Mouse (Mus musculus) C2C12 (cell line): ENCODE measurements around the gene Gm26661. TPM values are rescaled to one million over a fixed set of nuclear protein-coding genes. Genes with fewer than 3 reads are reported as not detected.

ENCODE experiments used
- H3K27me3 ChIP-seq: one replicate; pipeline ENCODE4 v1.6.1; 2011; ENCODE audit not compliant: control insufficient read depth, insufficient read depth, insufficient read length
- H3K36me3 ChIP-seq: one replicate; pipeline ENCODE4 v1.6.1; 2011; ENCODE audit not compliant: control insufficient read depth, insufficient read depth
- H3K4me3 ChIP-seq: one replicate; pipeline ENCODE4 v1.5.1; 2011; ENCODE audit warnings: mild to moderate bottlenecking, control low read depth; ENCODE audit not compliant: poor library complexity, insufficient read depth, severe bottlenecking
- H3K79me2 ChIP-seq: one replicate; pipeline ENCODE4 v1.6.1; 2011; ENCODE audit not compliant: control insufficient read depth, insufficient read depth
- H3K79me3 ChIP-seq: one replicate; pipeline ENCODE4 v1.6.1; 2011; ENCODE audit warnings: low read depth, control low read depth
- H3ac ChIP-seq: one replicate; pipeline ENCODE3; 2011; ENCODE audit warnings: low read depth; ENCODE audit not compliant: control insufficient read depth, insufficient read length
- CEBPB ChIP-seq: IDR thresholded peaks from one replicate; pipeline ENCODE4 v1.6.1; 2011; ENCODE audit warnings: low read depth, mild to moderate bottlenecking, control low read depth, moderate library complexity
- CTCF ChIP-seq: IDR thresholded peaks from one replicate; pipeline ENCODE4 v1.5.1; 2011; ENCODE audit not compliant: control insufficient read depth, insufficient read depth, insufficient read length
- FOSL1 ChIP-seq: IDR thresholded peaks from one replicate; pipeline ENCODE4 v1.8.0; 2011; ENCODE audit warnings: mild to moderate bottlenecking, low read length; ENCODE audit not compliant: poor library complexity, insufficient read depth, severe bottlenecking
- MAX ChIP-seq: IDR thresholded peaks from one replicate; pipeline ENCODE4 v1.6.1; 2011; ENCODE audit warnings: mild to moderate bottlenecking, control low read depth
- MYOD1 ChIP-seq: IDR thresholded peaks from one replicate; pipeline ENCODE4 v1.6.1; 2011; ENCODE audit warnings: low read depth; ENCODE audit not compliant: control insufficient read depth, insufficient read length
- MYOG ChIP-seq: IDR thresholded peaks from one replicate; pipeline ENCODE4 v1.6.1; 2011; ENCODE audit not compliant: control insufficient read depth, insufficient read length; ENCODE audit errors: extremely low read depth
- USF1 ChIP-seq: IDR thresholded peaks from one replicate; pipeline ENCODE4 v1.6.1; 2011; ENCODE audit warnings: low read depth, mild to moderate bottlenecking, control low read depth, moderate library complexity
- polyA plus RNA-seq: library from polyadenylated mRNA; unstranded; fragments of >200 nt; fragmentation: generic; extraction: Trizol; gene quantifications from one replicate; pipeline ENCODE4 v1.2.1, GENCODE M21; 2012; ENCODE audit warnings: missing spikeins

Gene Gm26661
- polyA plus RNA-seq, 1 experiment, result not detected

GRCm38 (mm10) chr14:7789266-7790030 is 1.9 kb upstream of the Gm26661 start:
- TF ChIP-seq CEBPB (no peak), MYOG (no peak)
- Histone ChIP-seq H3K79me2 (no peaks in the 10 kb centered on the region), H3K27me3 (no peaks in the 10 kb centered on the region), H3K4me3 (no peak overlapping the region), H3ac (no peak overlapping the region), H3K36me3 (no peaks in the 10 kb centered on the region), H3K79me3 (no peaks in the 10 kb centered on the region)

- Histone ChIP-seq H3K79me3 (no peaks in the 10 kb centered on the region), H3K27me3 (no peaks in the 10 kb centered on the region), H3K4me3 (no peak overlapping the region)
Measured at GRCm38 (mm10) chr14:7791061-7791531, 291 bp upstream of the Gm26661 start.

GRCm38 (mm10) chr14:7795961-7796360 is 4.6 kb downstream of the Gm26661 start:
- no peaks in the 10 kb centered on the region for H3K79me2 ChIP-seq
- TF ChIP-seq CTCF (no peak), MYOD1 (no peak), MAX (no peak), CEBPB (no peak)
- no peak overlapping the region for H3K4me3 ChIP-seq

More at GRCm38 (mm10) chr14:7791061-7791531, 291 bp upstream of the Gm26661 start:
- H3K36me3 ChIP-seq, result no peaks in the 10 kb centered on the region
- H3ac ChIP-seq, result no peak overlapping the region
- no peaks in the 10 kb centered on the region for H3K79me2 ChIP-seq
- TF ChIP-seq USF1, result no peak
- TF ChIP-seq CEBPB, result no peak
- no peak for TF ChIP-seq FOSL1
- no peak for TF ChIP-seq MAX
- no peak for TF ChIP-seq CTCF
- TF ChIP-seq MYOD1, result no peak
- no peak for TF ChIP-seq MYOG

GRCm38 (mm10) chr14:7800611-7801010 is 9.2 kb downstream of the Gm26661 start:
- TF ChIP-seq FOSL1 (no peak), MYOD1 (no peak), CEBPB (no peak)
- Histone ChIP-seq H3K27me3 (no peaks in the 10 kb centered on the region), H3K79me3 (no peaks in the 10 kb centered on the region), H3K79me2 (no peaks in the 10 kb centered on the region), H3ac (no peak overlapping the region), H3K36me3 (no peaks in the 10 kb centered on the region), H3K4me3 (no peak overlapping the region)

More at GRCm38 (mm10) chr14:7795961-7796360, 4.6 kb downstream of the Gm26661 start:
- Histone ChIP-seq H3K27me3 (no peaks in the 10 kb centered on the region), H3K36me3 (no peaks in the 10 kb centered on the region), H3K79me3 (no peaks in the 10 kb centered on the region), H3ac (no peak overlapping the region)

GRCm38 (mm10) chr14:7801831-7802230 is 10.4 kb downstream of the Gm26661 start:
- no peaks in the 10 kb centered on the region for H3K79me2 ChIP-seq
- TF ChIP-seq MYOG (no peak), FOSL1 (no peak), MYOD1 (no peak), CEBPB (no peak), MAX (no peak), CTCF (no peak)
- H3ac ChIP-seq, result no peak overlapping the region
- H3K36me3 ChIP-seq, result no peaks in the 10 kb centered on the region
- no peaks in the 10 kb centered on the region for H3K79me3 ChIP-seq
- H3K4me3 ChIP-seq, result no peak overlapping the region
- H3K27me3 ChIP-seq, result no peaks in the 10 kb centered on the region

GRCm38 (mm10) chr14:7803874-7804557 is 12.6 kb downstream of the Gm26661 start:
- no peaks in the 10 kb centered on the region for H3K36me3 ChIP-seq
- no peak overlapping the region for H3K4me3 ChIP-seq
- no peaks in the 10 kb centered on the region for H3K27me3 ChIP-seq
- no peaks in the 10 kb centered on the region for H3K79me3 ChIP-seq
- H3K79me2 ChIP-seq, result no peaks in the 10 kb centered on the region
- no peak overlapping the region for H3ac ChIP-seq
- TF ChIP-seq MYOD1 (no peak), FOSL1 (no peak), CEBPB (no peak), CTCF (no peak), USF1 (no peak), MAX (no peak), MYOG (no peak)
